Mouse (Mus musculus): ENCODE data around the gene Camkmt. TPM values are rescaled to one million over a fixed set of nuclear protein-coding genes. Genes with fewer than 3 reads are reported as not detected.

Camkmt gene
- polyA plus RNA-seq, 1 experiment from 2014 or later, result 6.9 TPM

GRCm38 (mm10) chr17:85355356-85355755, 265.0 kb downstream of the Camkmt start:
- CTCF ChIA-PET, result no interaction called here
- ATAC-seq, result no peak
- H3K27me3 ChIP-seq, result no peaks in the 10 kb centered on the region
- POLR2A ChIA-PET, result no interaction called here
- no peak for TF ChIP-seq CTCF (IDR thresholded peaks at IDR 0.05)
- in situ Hi-C loops (cut with MboI; ENCODE audit: low pct_unique_long_range_greater_than_20kb), result no loop called here
- DNase-seq (ENCODE audit: low read depth, low spot score), result no peak

- no peaks in the 10 kb centered on the region for H3K27me3 ChIP-seq
- no peak for TF ChIP-seq CTCF (IDR thresholded peaks at IDR 0.05)
- no peak for ATAC-seq
- ChIA-PET POLR2A (no interaction called here), CTCF (no interaction called here)
- DNase-seq (ENCODE audit: low read depth, low spot score), result no peak
- in situ Hi-C loops (cut with MboI; ENCODE audit: low pct_unique_long_range_greater_than_20kb), result no loop called here
Observed at GRCm38 (mm10) chr17:85361006-85361405, 270.7 kb downstream of the Camkmt start.

GRCm38 (mm10) chr17:85367319-85367718, 277.0 kb downstream of the Camkmt start:
- TF ChIP-seq CTCF (IDR thresholded peaks at IDR 0.05), result no peak
- in situ Hi-C loops (cut with MboI; ENCODE audit: low pct_unique_long_range_greater_than_20kb), result no loop called here
- ATAC-seq (no peak), DNase-seq (ENCODE audit: low read depth, low spot score) (no peak)
- H3K27me3 ChIP-seq, result no peaks in the 10 kb centered on the region
- POLR2A ChIA-PET, result no interaction called here
- CTCF ChIA-PET, result no interaction called here

GRCm38 (mm10) chr17:85368776-85369175, 278.4 kb downstream of the Camkmt start:
- DNase-seq (ENCODE audit: low read depth, low spot score) (no peak), ATAC-seq (no peak)
- in situ Hi-C loops (cut with MboI; ENCODE audit: low pct_unique_long_range_greater_than_20kb), result no loop called here
- no peaks in the 10 kb centered on the region for H3K27me3 ChIP-seq
- POLR2A ChIA-PET, result no interaction called here
- TF ChIP-seq CTCF (IDR thresholded peaks at IDR 0.05), result no peak
- CTCF ChIA-PET, result no interaction called here

GRCm38 (mm10) chr17:85372076-85372475, 281.7 kb downstream of the Camkmt start:
- CTCF ChIA-PET, result no interaction called here
- no peak for TF ChIP-seq CTCF (IDR thresholded peaks at IDR 0.05)
- H3K27me3 ChIP-seq, result no peaks in the 10 kb centered on the region
- POLR2A ChIA-PET, result no interaction called here
- no peak for DNase-seq (ENCODE audit: low read depth, low spot score)
- ATAC-seq, result no peak
- in situ Hi-C loops (cut with MboI; ENCODE audit: low pct_unique_long_range_greater_than_20kb), result no loop called here

GRCm38 (mm10) chr17:85372523-85372922, 282.2 kb downstream of the Camkmt start:
- DNase-seq (ENCODE audit: low read depth, low spot score) (no peak), ATAC-seq (no peak)
- ChIA-PET CTCF (no interaction called here), POLR2A (no interaction called here)
- H3K27me3 ChIP-seq, result no peaks in the 10 kb centered on the region
- TF ChIP-seq CTCF (IDR thresholded peaks at IDR 0.05), result no peak
- in situ Hi-C loops (cut with MboI; ENCODE audit: low pct_unique_long_range_greater_than_20kb), result no loop called here

GRCm38 (mm10) chr17:85374100-85374833, 283.9 kb downstream of the Camkmt start:
- ATAC-seq, result no peak
- no peak for TF ChIP-seq CTCF (IDR thresholded peaks at IDR 0.05)
- POLR2A ChIA-PET, result no interaction called here
- CTCF ChIA-PET, result no interaction called here
- in situ Hi-C loops (cut with MboI; ENCODE audit: low pct_unique_long_range_greater_than_20kb), result no loop called here
- no peak for DNase-seq (ENCODE audit: low read depth, low spot score)
- H3K27me3 ChIP-seq, result no peaks in the 10 kb centered on the region

- ATAC-seq (no peak), DNase-seq (ENCODE audit: low read depth, low spot score) (no peak)
- ChIA-PET POLR2A (no interaction called here), CTCF (no interaction called here)
- no peaks in the 10 kb centered on the region for H3K27me3 ChIP-seq
- in situ Hi-C loops (cut with MboI; ENCODE audit: low pct_unique_long_range_greater_than_20kb), result no loop called here
- TF ChIP-seq CTCF (IDR thresholded peaks at IDR 0.05), result no peak
Observed at GRCm38 (mm10) chr17:85374834-85375176, 284.5 kb downstream of the Camkmt start.

GRCm38 (mm10) chr17:85375523-85375922, 285.2 kb downstream of the Camkmt start:
- ChIA-PET POLR2A (no interaction called here), CTCF (no interaction called here)
- DNase-seq (ENCODE audit: low read depth, low spot score) (no peak), ATAC-seq (no peak)
- no peak for TF ChIP-seq CTCF (IDR thresholded peaks at IDR 0.05)
- in situ Hi-C loops (cut with MboI; ENCODE audit: low pct_unique_long_range_greater_than_20kb), result no loop called here
- no peaks in the 10 kb centered on the region for H3K27me3 ChIP-seq

GRCm38 (mm10) chr17:85377496-85377895, 287.1 kb downstream of the Camkmt start:
- in situ Hi-C loops (cut with MboI; ENCODE audit: low pct_unique_long_range_greater_than_20kb), result no loop called here
- TF ChIP-seq CTCF (IDR thresholded peaks at IDR 0.05), result no peak
- POLR2A ChIA-PET, result no interaction called here

GRCm38 (mm10) chr17:85379101-85379500, 288.7 kb downstream of the Camkmt start:
- POLR2A ChIA-PET, result no interaction called here
- H3K27me3 ChIP-seq, result no peaks in the 10 kb centered on the region
- in situ Hi-C loops (cut with MboI; ENCODE audit: low pct_unique_long_range_greater_than_20kb), result no loop called here
- CTCF ChIA-PET, result no interaction called here
- DNase-seq (ENCODE audit: low read depth, low spot score) (no peak), ATAC-seq (peak; percentile 35)
- no peak for TF ChIP-seq CTCF (IDR thresholded peaks at IDR 0.05)

More at GRCm38 (mm10) chr17:85377496-85377895, 287.1 kb downstream of the Camkmt start:
- no peaks in the 10 kb centered on the region for H3K27me3 ChIP-seq
- ATAC-seq (no peak), DNase-seq (ENCODE audit: low read depth, low spot score) (no peak)
- CTCF ChIA-PET, result no interaction called here

GRCm38 (mm10) chr17:85381578-85382223, 291.3 kb downstream of the Camkmt start:
- no peak for ATAC-seq
- ChIA-PET POLR2A (no interaction called here), CTCF (no interaction called here)
- H3K27me3 ChIP-seq, result no peaks in the 10 kb centered on the region
- in situ Hi-C loops (cut with MboI; ENCODE audit: low pct_unique_long_range_greater_than_20kb), result no loop called here
- no peak for DNase-seq (ENCODE audit: low read depth, low spot score)
- no peak for TF ChIP-seq CTCF (IDR thresholded peaks at IDR 0.05)

All from Patski (cell line).